ENCODE assay signal across 11 mouse cellular contexts in the genomic region with DNA sequence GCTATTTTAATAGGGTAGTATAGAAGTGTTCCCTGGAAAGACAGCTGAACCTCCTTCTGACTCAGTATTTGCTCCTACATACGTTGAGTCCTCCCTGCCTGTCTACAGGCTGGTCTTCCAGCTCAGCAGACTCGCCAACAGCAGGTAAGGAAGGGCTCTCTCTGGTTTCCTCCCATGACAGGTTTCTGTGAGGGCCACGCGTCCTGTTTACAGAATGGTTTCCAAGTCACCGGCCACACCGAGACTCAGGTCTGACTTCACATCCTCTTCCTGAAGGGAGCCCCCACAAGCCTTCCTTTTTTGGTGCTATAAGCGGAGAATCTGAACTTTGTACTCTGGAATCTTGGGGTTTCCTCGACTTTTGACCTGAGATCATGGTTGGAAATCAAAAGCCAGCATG. TPM values are rescaled to one million over a fixed set of nuclear protein-coding genes. Genes with fewer than 3 reads are reported as not detected.
A peak's percentile ranks its signal among the peaks of the same experiment; 100 is the strongest.
DNase-seq lines count a peak whose midpoint lies in the region; ATAC-seq and TF ChIP-seq lines count a peak whose summit lies in the region.
"Had no signal": no experiment of that assay in that cellular context is flagged by ENCODE, and none has a peak within 500 bp of the region (broad histone marks: within the 10 kb centered on the region; RNA-seq: fewer than 3 reads in every experiment).

No protein-coding gene starts in this region.

- 8% methylated on average over 8 of the region's 8 CpGs for WGBS in spleen, adult 2 months
- WGBS in intestine, embryonic 16.5 days = 63% methylated on average over 8 of the region's 8 CpGs

- H3K4me2 ChIP-seq in intestine, embryonic 16.5 days (ENCODE audit: low read depth, low read length) = no peak overlapping the region
- H3K4me2 ChIP-seq: liver, embryonic 13.5 days had no signal

- TF ChIP-seq POLR2A in spleen, adult 2 months (IDR thresholded peaks at IDR 0.05; ENCODE audit: low read depth, low read length) = peak; percentile 27; the same call in 1 of the 2 replicates

- peaks cover 53% of the 10 kb centered on the region for H3K4me1 ChIP-seq in spleen, adult 2 months (ENCODE audit: control insufficient read depth, insufficient read depth, insufficient read length)
- H3K4me1 ChIP-seq in intestine, embryonic 16.5 days (ENCODE audit: control insufficient read depth, insufficient read depth, low read length) = peaks cover 13% of the 10 kb centered on the region

- peak overlapping the region; percentile 24 for H3K4me3 ChIP-seq in spleen, adult 2 months (ENCODE audit: extremely low read depth, insufficient read depth, insufficient read length)
- no peak overlapping the region for H3K4me3 ChIP-seq in intestine, embryonic 16.5 days (ENCODE audit: low read length)
- H3K4me3 ChIP-seq: liver, embryonic 13.5 days had no signal

- H3K9ac ChIP-seq in intestine, embryonic 16.5 days (ENCODE audit: low read depth, low read length) = no peak overlapping the region
- H3K9ac ChIP-seq: liver, embryonic 13.5 days had no signal

- peak overlapping the region; percentile 98 for H3K27ac ChIP-seq in spleen, adult 2 months (ENCODE audit: insufficient read depth, low read length)
- no peak overlapping the region for H3K27ac ChIP-seq in intestine, embryonic 16.5 days (ENCODE audit: low read length)
- H3K27ac ChIP-seq: liver, embryonic 13.5 days had no signal

- peak; percentile 93 for DNase-seq in heart, adult 11 months
- DNase-seq in heart, postnatal 14 days = no peak
- DNase-seq in spleen, adult 2 months (ENCODE audit: low read depth in 1 of 2, low spot score in 2 of 2) = peak; percentile 74 to 79
- no peak for DNase-seq in spleen, adult 12 weeks (ENCODE audit: low spot score)
- DNase-seq in lung, postnatal 36 days = peak; percentile 65
- DNase-seq in thymus, postnatal 4 days = peak; percentile 55
- DNase-seq in embryo, embryonic 9.5 days (ENCODE audit: extremely low spot score) = no peak
- DNase-seq: liver, embryonic 13.5 days; right cerebral cortex, postnatal 14 days had no signal

- TF ChIP-seq CTCF in spleen, adult 2 months (IDR thresholded peaks at IDR 0.05; ENCODE audit: extremely low read depth, insufficient read depth, insufficient read length, insufficient replicate concordance) = no peak

- intact Hi-C loops in heart, postnatal 14 days (cut with DNase I) = no loop called here

- no peak for ATAC-seq in intestine, embryonic 16.5 days
- ATAC-seq: forebrain, embryonic 14.5 days had no signal

- no peaks in the 10 kb centered on the region for H3K27me3 ChIP-seq in spleen, adult 2 months (ENCODE audit: control insufficient read depth, insufficient read depth, low read length)
- H3K27me3 ChIP-seq in intestine, embryonic 16.5 days (replicated peaks; ENCODE audit: control insufficient read depth, insufficient read depth, low read length) = 0 out of 2 replicates have a peak, but pooled peaks cover 4% of the 10 kb centered on the region

- no peaks in the 10 kb centered on the region; the same call in 1 of the 2 replicates for H3K36me3 ChIP-seq in spleen, adult 2 months (ENCODE audit: control insufficient read depth, insufficient read depth, low read length)
- no peaks in the 10 kb centered on the region for H3K36me3 ChIP-seq in intestine, embryonic 16.5 days (ENCODE audit: control insufficient read depth, insufficient read depth, low read length)
- H3K36me3 ChIP-seq: liver, embryonic 13.5 days had no signal

- no peaks in the 10 kb centered on the region for H3K9me3 ChIP-seq in intestine, embryonic 16.5 days (ENCODE audit: control insufficient read depth, low read length)
- H3K9me3 ChIP-seq: liver, embryonic 13.5 days had no signal

RNA-seq across cellular contexts. Expression of a gene that starts 7.4 kb away (rescaled TPM):
- total RNA-seq in heart, postnatal 14 days (2021) = 10 to 100 TPM; 13.7 to 17.8 TPM
- 70.2 and 85.9 TPM in 2 replicates for polyA plus RNA-seq in spleen, adult 2 months (2012; rRNA removed)
- 8.2 and 9.0 TPM in 2 replicates for polyA plus RNA-seq in intestine, embryonic 16.5 days (2015; fragmentation: Nextera tagmentation; extraction: Ambion mirVana)

Comparison
In these comparisons a context has a peak if more than half of its experiments do, and no peak if none do; other contexts are left out.
1. DNase-seq: peak in heart, adult 11 months (single experiment), spleen, adult 2 months (2 of 2), lung, postnatal 36 days (single experiment) and thymus, postnatal 4 days (single experiment); none in heart, postnatal 14 days (0 of 2), spleen, adult 12 weeks (single experiment) and embryo, embryonic 9.5 days (single experiment).